Mouse (Mus musculus) heart, postnatal 10 days (tissue): ENCODE measurements around the gene Rnf146. TPM values are rescaled to one million over a fixed set of nuclear protein-coding genes. Genes with fewer than 3 reads are reported as not detected.

ENCODE experiments used
- total RNA-seq, 2 experiments: library from RNA; stranded (reverse); gene quantifications; 2 replicates each; pipeline ENCODE4 v1.2.3; 2021

Gene Rnf146
- total RNA-seq, 2 experiments from 2014 or later: 53.4 to 62.0 TPM

Other genes starting within 250 kb of the Rnf146 start
- not detected for gene Soga3, start 218.6 kb downstream of the Rnf146 start, total RNA-seq
- gene Gm49353, start 163.5 kb downstream of the Rnf146 start, total RNA-seq: not detected
- gene 9330159F19Rik, start 150.8 kb downstream of the Rnf146 start, total RNA-seq: under 1 TPM; 0.05 to 0.19 TPM
- 10 to 100 TPM; 27.9 to 32.3 TPM for gene Echdc1, start 49.3 kb downstream of the Rnf146 start, total RNA-seq
- gene Rspo3, start 173.4 kb upstream of the Rnf146 start, total RNA-seq: under 1 TPM; 0.29 to 0.55 TPM